Mouse (Mus musculus): Measurements from ENCODE around the gene Slc38a2.

DNA sequence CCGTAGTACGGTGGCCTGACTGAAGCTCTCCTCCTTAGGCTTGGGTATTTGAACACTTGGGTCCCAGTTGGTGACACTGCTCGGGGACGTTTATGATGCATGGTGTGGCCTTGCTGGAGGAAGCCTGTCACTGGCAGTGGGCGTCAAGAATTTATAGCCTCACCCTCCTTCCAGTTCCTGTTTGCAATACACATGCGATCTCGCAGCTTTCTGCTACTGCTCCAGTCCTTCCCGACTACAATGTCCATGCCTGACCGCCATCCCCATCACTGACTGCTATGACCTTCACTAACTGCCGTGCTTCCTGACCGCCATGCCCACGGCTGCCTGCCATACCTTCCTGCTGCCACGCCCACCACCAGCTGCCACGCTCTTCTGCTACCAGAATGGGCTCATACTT is 44.0 kb downstream of the Slc38a2 start:
- TF ChIP-seq CTCF (IDR thresholded peaks at IDR 0.05; ENCODE audit: insufficient read depth, low read length) (no peak), POLR2A (IDR thresholded peaks at IDR 0.05; ENCODE audit: borderline replicate concordance, extremely low read depth, low read depth, low read length) (no peak)

All from lung, adult 2 months (tissue).